Mouse (Mus musculus) B cell, adult 2 months (primary cell): Measurements from ENCODE around the gene Gid4.

Experiments
- DNase-seq, 2 experiments: peaks; one replicate each; pipeline ENCODE4 v3.0.0; 2022

Gene Gid4

DNA sequence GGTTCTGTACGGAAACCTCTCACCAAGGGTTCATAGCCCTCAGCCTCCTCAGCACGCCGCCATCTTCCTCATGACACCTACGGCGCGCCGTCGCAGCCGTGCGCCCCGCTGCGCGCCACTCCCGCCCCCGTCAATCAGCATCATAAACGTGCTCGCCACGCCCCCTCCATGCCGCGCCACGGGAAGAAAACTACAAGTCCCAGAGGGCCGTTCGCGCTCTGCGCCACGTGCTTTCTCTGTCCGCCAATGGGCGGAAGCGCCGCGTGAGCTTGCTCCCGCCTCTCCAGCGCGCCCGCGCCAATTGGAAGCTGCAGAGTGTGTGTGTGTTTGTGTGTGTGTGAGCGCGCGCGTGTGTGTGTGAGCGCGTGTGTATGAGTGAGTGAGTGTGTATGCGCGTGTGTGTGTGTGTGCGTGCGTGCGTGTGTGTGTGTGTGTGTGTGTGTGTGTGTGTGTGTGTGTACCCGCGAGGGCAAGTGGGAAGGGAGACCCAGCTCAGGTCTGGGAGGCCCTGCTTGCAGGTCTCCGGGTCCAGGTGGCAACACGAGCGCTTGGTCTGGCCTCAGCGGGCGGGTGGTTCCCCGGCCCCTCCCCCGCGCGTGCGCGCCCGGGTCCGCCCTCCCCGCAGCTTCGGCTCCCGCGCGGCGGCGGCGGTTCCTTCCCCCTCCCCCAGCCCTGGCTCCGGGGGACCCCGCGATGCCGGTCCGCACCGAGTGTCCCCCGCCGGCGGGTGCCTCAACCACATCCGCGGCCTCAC is at the start of gene Gid4:
Gene Gid4, plus strand, starts transcription at position 183 of the 754 bp plus-strand sequence.
- DNase-seq, result peak; percentile 99

DNA sequence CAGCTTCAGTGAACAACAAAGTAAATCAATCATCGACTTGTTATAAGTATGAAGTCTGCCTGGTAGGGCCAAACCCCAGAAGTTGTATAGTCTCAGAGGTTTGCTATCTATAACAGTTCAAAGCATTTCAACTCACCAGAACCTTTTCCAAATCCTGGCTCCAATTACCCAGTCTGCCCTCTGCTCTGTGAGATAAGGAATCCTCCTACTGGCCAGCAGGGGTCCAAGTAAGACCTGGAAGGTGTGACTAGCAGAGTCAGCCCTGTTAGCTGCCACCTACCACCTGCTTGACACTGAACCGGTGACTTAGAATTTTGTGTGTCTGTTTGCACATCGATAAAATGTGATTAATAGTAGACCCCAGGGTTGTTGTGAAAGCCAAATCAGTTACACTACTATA is 49.7 kb upstream of the Gid4 start:
- no peak for DNase-seq

DNA sequence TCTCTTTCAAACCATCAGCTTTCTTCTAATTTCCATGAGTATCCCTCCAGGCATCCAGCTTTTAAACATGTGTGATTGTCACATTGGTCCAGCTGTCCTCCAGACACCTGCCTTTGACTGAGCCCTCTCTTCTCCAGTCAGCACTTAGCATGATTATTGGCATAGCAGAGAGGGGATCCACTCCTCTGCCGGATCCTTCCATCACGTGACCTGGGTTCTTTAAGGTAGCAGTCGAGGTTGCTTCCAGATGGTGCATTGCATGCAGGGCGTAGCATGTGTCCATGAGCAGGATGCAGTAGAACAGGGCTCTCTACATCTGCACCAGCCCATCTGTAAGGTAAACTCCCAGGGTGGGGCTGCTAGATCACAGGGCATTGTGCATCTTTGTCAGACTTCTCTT is 48.0 kb upstream of the Gid4 start:
- DNase-seq, result peak in 1 of 2 experiments; percentile 3

DNA sequence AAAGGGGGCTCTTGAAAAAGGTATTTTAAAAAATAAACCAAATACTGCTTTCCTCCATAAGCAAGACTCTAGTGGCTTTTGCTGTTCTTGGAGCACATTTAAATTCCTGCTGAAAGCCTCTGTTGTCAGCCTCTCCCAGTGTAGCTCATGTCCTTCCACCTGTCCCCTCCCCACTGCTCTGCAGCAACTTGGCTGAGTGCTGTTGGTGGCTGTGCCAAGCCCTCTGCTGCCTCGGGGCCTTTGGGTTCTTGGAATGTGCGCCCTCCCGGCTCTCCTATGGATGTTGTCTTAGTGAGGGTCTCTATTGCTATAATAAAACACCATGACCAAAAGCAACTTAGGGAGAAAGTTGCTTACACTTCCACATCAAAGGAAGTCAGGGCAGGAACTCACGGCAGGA is 47.5 kb upstream of the Gid4 start:
- DNase-seq, result no peak

DNA sequence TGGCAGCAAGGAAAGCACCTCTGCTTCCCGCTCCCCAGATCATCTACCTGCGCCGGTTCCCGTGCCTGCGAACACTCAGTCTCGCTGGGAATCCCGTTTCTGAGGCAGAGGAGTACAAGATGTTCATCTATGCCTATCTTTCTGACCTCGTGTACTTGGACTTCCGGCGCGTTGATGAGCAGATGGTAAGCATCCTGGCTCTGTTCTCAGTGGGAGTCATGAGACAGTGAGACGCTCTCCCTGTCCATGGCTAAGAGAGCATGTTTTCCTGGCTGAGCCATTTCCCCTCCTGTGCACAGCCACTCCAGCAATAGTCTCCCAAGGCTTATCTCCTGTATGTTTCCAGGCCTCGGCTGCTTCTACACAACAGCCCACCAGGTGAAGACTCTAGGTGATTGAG is 46.5 kb upstream of the Gid4 start:
- no peak for DNase-seq

DNA sequence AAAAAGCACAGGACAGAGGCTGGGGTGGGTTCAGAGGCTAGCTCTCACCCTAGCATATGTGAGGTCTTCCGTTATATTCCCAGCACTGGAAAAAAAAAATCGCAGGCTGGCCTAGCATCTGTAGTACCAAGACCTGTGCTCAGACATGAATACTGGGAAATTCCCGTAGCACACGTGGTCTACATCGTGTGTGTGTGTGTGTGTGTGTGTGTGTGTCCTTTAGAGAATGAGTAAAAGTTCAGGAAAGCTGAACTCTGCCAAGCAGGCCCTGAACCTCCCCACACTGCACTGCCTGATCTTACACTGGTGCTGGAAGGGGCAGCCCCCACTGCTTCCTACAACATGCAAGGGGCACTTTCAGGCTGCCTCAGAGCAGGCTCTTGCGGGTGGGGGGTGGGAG is 42.5 kb upstream of the Gid4 start:
- DNase-seq, result no peak

DNA sequence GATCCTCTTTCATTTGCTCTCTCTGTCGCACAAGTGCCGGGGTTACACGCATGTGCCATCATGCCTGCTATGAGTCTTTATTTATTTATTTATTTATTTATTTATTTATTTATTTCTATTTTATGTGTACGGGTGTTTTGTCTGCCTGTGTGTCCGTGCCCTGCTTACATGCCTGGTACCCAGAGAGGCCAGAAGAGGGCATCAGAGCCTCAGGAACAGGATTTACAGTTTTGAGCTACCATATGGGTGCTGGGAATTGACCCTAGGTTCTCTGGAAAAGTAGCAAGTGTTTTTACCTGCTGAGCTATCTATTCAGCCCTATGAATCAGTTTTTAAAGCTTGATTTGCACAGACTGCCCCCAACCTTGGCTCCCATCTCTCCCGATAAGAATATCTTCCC is 33.4 kb upstream of the Gid4 start:
- no peak for DNase-seq

DNA sequence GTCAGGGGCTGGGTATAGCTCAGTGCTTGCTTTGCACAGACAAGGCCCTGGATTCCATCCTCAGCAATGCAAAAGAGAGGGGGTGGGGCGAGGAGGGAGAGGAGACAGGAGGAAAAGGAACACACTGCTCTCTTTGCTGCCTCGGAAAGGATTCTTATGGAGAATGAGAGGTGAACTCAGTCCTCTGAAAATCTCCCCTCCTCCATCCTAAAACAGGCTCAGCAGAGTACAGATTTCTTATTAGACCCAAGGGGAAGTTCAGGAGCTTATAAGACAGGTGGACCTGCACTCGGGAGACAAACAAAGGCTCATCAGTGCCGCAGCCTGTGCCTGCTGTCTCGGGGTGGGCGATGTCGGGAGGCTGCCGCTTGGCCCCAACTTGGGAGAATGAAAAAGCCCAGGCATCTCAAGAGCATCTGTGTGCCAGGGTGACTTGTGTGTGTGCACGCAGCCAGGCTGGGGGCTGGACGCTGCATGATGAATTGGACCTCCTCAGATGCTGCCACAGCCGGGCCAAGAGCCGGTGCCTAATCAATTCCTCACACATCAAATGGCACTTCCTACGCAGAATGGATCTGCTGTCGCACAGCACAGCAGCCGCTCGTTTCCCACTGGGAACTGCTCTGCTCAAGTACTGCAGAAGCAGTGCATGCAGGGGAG is 32.1 kb upstream of the Gid4 start:
- no peak for DNase-seq

DNA sequence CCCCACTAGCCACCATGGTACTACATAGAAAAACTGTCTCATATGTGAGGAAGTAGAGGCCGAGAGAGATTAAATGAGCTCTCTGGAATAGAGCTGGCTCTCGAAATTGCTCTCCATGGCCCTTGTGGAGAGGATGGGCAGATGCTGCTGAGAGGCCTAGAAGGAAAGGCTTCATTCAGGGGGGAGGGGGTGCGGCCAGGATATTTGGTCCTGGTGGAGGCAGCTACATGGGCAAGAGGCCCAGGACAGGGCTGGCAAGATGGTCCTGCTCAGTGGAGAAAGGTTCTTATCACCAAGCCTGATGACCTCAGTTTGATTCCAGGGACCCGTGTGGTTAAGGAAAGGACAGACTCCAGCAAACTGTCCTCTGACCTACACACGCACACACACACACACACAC is 31.0 kb upstream of the Gid4 start:
- DNase-seq, result no peak

DNA sequence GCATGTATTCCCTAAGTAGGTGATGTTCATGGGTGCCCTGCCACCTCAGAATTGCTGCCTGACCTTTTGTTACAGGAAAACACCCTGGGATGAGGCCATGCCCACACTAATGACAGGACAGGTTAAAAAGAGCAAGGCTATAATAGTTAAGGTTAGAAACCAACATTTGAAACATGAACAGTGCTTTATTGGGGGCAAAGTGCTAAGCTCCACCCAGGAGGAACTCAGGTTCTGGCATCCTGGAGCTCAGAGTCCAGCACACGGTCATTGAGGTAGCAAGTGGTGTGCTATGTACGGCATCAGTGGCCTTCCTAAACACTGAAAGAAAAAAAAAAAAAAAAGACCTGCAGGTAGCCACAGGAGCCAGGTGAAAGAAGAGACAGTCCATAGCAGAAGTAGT is 29.0 kb upstream of the Gid4 start:
- DNase-seq, result no peak

DNA sequence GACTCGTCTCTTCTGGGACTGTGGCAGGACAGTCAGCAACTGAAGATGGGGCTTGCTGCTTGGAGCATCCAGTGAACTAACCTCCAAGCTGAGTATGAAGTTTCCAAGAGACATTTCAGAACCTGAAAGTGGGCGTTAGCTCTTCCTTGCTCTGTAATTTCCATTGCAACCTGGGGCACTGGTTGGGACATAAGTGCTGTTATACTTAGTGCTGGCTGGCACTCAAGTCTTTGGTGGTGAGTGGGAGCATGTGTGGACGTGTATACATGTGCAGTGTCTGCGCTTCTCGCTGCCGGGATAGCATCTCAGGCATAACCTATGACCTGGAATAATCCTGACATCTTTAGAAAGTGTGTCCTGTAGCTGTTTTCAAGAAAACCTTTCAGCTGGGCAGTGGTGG is 25.6 kb upstream of the Gid4 start:
- no peak for DNase-seq

DNA sequence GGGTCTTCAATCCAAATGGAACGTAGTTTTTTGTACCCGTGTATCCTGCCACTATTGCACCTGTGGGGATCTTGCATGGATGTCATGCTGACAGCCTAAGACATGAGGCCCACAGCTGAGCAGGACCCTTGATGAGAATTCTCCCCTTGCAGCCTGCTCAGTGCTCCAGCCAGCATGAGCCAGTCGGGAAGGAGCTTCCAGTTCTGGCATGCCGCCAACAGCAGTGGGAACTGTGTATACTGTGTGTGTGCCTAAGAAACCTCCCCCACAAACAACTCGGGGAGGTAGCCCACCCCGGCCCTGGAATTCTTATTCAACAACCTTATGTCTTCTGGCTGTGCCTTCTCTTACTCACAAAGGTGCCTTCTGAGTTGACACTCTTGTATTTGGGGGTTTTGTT is 20.4 kb upstream of the Gid4 start:
- no peak for DNase-seq

DNA sequence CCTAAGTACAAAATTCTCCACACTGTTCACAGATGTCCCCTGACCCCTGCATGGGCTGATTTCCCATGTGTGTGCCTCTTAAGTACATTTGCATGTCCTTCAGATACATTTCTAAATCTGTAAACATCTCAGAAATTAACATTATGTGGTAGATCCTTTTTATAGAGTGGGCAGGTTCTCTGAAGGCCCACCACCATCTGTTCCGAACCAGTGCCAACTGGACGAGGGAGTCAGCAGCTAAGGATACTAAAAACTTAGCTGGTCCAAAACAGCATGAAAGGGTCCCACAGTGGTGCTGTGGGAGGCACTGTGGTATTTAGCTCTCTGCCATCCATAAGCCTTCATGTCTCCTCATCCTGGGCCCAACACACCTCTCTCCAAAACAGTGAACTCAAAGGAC is 19.8 kb upstream of the Gid4 start:
- DNase-seq, result no peak

DNA sequence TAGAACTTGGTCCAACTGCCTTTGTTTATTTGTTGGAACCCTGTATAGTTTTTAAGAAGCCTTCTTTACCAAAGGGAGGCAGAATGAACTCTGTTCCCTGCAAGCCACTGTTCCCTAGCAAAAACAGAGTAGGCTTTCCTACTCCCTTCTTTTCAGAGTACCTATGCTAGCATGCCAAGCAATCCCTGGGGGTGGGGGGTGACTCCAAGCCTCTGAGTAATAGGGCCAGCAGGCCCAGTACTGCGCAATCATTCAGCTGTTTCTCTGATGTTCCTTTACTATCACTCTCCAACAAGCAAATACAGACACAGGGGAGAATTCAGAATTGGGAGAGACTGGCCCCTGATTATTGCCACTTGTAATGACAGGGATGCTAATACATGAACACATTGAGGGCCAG is 10.3 kb upstream of the Gid4 start:
- no peak for DNase-seq

DNA sequence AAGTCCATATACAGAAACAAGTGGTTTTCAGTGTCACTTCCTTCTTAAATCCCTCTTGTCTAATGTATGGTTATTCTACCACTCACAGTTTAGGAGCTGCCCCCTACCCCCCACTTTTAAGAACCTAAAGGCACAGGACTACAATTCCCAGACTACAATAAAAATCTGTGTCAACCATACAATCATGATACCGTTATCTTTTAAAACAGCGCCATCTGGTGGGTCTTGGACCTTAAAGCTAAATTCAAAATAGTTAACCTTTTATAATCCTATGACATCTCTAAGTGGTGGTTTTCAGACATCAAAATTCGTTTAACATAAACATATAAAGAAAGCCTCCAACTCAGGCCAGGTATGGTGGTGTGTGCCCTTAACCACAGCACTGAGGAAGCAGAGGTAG is 4.8 kb upstream of the Gid4 start:
- peak; percentile 81 to 84 for DNase-seq

DNA sequence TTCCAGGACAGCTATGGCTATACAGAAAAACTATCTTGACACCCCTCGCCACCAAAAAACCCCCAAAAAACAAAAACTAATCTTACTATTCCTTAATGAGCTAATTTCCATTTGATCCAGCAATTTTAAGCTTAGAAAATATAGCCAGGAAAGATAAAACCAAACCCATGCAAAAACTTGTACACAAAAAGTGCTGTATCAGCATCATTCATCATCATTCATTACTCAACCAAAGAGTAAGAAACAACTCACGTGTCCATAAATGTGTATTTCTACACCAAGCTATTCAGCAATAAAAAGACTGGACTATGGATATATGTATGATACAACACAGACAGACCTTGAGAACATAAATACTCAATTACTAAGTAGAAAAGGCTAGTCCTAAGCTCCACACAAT is 4.0 kb upstream of the Gid4 start:
- DNase-seq, result no peak

DNA sequence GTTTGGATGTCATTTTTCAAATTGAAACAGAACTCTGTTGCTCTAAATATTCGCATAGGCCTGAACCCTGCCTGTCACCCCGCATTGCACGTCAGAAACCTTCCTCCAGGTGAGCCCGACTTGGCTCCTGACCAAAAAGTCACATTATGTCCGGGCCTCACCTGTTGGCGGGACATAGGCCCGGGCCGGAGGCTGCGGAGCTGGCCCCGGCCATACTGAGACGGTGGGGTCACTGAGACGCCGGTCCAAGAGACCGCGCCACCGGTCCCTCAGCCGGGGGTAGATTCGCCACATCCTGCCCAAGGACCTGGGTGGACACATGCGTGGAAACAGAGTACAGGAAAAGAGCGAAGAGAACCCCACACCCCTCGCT is 369 bp upstream of the Gid4 start:
- DNase-seq, result no peak

DNA sequence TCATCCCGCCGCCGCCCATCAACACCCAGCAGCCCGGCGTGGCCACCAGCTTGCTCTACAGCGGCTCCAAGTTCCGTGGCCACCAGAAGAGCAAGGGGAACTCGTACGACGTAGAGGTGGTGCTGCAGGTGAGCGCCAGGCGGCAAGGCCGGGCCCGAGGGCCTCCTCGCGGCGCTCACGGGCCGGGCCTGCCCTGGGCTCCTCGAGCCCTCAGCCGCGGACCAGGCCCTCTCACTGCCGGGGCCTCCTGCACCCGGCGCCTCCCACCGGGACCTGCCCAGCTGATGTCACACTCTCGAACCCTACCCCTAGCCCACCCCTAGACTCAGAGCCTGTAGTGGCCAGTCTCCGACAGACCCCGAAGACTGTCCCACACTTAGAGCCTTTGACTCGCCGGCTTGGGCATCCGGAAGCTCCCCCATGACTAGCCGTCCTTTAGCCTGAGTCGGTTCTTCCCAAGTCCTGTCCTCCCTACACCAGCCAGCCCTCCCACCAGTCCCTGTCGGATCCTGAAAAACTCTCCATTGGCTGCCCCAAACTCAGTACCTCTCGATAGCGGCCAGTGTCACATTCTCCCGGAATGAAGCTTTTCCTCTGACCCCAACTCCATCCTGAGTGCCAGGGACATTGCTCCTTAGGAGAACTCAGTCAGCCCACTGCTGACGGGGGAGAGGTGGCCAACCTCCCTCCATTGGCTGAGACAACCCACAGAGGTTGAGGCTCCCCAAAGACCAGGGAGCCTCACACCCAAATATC is 950 bp downstream of the Gid4 start, which contains the start of gene Atpaf2:
Gene Atpaf2, minus strand, starts transcription at position 741 of the 756 bp plus-strand sequence.
- no peak for DNase-seq

DNA sequence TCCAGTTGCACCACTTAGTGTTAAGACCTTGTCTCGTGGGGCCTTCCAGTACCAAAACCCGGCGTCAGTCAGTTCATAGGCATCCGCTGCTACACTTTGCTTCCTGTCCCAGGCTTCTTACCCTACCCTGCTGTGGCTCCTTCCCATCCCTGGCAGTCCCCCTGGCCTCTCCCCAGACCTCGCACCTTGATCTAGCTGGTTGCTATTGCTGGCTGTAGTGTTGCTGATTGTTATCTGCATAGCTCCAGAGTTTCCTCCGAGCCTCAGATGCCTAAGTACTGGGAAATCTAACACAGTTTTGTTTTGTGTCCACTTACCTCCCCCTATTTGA is 1.5 kb downstream of the Gid4 start:
- peak in 1 of 2 experiments; percentile 9 for DNase-seq

DNA sequence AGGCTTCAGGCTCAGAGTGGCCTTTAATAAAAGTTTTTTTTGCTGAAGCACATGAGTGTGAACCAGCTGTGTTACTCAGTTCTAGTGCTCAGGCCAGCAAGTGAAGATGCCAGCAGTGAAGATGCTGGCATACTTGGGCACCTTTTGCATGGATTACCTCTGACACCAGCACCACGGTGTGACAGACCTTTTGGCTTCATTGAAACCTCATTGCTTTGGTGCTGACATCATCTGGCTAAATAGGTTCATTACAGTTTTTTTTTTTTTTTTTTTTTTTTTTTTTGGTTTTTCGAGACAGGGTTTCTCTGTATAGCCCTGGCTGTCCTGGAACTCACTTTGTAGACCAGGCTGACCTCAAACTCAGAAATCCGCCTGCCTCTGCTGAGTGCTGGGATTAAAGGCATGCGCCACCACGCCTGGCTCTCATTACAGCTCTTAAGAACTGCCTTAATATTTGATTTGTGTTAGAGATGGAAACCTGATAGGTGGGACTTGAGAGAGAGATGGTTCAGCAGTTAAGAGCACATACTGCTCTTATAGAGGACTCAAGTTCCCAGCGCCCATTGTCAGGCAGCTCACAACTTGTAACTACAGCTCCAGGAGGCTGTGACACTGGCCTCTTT is 5.2 kb downstream of the Gid4 start:
- DNase-seq, result peak; percentile 21 to 29

DNA sequence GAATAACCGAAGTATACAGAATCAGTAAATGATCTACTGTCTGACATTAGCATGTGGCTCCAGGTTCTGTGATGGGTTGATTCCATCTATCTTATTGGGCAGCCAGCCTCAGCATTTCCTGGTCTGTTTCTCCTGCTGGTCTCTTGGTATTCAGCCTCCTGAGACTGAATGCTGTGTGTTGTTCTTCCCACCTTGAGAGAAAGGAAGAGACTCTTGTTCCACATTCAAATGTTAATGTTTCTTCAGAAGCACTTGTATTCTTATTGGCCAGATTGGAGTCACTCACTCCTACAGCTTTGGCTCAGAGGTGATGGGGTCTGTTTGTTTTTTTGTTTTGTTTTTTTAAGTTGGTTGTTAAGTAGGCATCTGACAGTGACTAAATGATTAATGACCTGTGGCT is 6.1 kb downstream of the Gid4 start:
- no peak for DNase-seq

DNA sequence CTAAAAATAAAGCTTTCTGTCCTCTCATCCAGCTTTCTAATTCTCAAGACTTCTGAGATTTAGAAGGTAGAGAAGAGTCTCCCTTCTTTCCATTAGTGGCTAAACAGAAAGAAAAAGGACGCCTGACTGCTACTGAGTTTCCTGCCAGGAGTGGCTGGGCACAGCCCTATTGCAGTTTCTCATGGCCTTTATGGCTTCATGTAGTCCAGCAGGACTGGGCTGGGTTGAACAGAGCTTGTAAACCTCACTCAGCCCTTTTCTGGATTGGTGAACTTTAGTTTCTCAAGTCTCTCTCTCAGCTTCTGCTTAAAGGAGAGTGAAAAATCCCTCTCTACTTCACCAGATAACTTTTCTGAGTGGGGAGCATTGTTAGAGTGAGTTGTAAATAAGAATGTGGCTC is 9.5 kb downstream of the Gid4 start:
- DNase-seq, result no peak

DNA sequence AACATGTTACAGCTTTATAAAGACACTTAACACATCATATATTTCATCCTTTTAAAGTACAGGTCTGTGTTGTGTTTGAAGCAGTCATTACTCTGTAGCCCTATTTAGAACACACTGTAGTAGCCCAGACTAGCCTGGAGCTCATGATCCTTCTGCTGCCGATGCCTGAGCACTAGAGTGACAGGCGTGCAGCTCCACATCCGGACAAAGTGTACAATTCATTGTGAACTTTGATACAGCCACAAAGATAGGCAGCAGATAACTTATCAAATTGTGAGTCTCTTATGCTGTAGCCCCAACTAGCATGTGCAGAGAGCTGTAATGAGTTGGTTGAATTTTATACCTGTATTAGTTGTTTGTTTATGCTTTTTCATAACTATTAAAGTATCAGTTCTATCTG is 10.7 kb downstream of the Gid4 start:
- DNase-seq, result no peak

DNA sequence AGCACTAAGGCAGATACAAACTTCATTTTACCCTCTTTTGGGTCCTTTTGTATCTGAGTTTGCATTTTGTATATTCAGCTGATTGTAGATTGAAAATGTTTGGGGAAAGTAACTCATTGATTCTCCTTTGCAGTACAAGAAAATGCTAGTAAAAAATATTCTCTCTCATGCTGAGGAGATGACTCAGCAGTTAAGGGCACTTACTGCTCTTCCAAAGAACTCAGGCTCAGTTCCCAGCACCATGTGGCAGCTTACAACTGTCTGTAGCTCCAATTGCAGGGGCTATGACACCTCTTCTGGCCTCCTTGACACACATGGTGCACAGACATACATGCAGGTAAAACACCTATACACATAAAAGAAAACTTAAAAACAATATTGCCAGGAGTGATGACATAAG is 16.6 kb downstream of the Gid4 start:
- no peak for DNase-seq
